Mouse (Mus musculus): Measurements from ENCODE around the gene Ttc22.

DNA sequence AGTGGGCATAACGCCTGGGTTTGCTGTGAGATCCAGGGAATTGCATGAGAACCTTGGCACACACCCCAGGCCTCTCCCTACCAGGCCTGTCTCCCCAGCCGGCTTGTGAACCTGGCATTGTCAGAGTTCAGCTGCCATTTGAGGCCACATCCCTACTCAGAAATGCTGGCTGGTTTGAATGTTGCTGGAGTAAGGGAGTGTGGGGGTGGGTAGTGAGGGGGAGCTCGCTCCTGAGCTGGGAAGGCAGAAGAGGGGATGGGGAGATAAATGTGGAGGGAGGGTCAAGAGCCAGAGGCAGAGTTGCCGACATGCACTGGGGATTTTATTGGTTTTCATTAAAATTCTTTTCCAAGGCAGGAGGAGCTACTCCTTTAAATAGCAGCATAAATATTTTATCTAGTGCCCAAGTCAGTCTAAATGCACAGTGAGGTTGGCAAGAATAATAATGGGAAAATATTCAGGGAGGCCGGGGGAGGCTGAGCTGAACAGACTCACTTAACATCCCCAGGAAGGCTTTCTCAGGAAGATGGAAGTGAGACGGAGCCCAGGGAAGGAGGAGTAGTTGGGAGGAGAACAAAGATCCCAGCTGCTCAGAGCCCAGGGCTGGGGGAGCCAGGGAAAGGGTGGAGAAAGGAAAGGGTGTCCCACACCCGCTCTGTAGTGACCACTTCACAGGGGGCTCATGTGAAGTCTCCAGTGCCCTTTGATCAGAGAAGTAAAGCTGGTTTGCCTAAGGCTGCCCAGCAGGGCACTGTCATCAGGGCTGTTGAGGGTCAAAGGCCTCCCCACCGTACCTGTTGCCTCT lies 11.3 kb downstream of the Ttc22 start:
- TF ChIP-seq CTCF (IDR thresholded peaks at IDR 0.05 in 2 of 3, conservative IDR thresholded peaks at IDR 0.05 in 1 of 3; ENCODE audit: control insufficient read depth in 1 of 3, insufficient read depth in 1 of 3, low read depth in 2 of 3, low read length in 3 of 3, poor library complexity in 1 of 3, severe bottlenecking in 1 of 3) (no peak), HCFC1 (IDR thresholded peaks at IDR 0.05; ENCODE audit: low read depth, low read length) (no peak), GATA1 (IDR thresholded peaks at IDR 0.05; ENCODE audit: low read depth, low read length) (no peak), EP300 (IDR thresholded peaks at IDR 0.05; ENCODE audit: low read depth in 1 of 2, low read length in 2 of 2) (no peak), CHD2 (IDR thresholded peaks at IDR 0.05; ENCODE audit: low read length) (no peak), MYB (IDR thresholded peaks at IDR 0.05; ENCODE audit: low read depth, low read length) (no peak), POLR2A (IDR thresholded peaks at IDR 0.05; ENCODE audit: control insufficient read depth in 1 of 2, insufficient read depth in 1 of 2, low read depth in 1 of 2, low read length in 2 of 2, poor library complexity in 1 of 2) (no peak), MAFK (IDR thresholded peaks at IDR 0.05; ENCODE audit: borderline replicate concordance, low read depth, low read length) (no peak), TBP (IDR thresholded peaks at IDR 0.05; ENCODE audit: low read depth, low read length) (no peak), TCF12 (IDR thresholded peaks at IDR 0.05; ENCODE audit: low read depth, low read length) (no peak), USF2 (IDR thresholded peaks at IDR 0.05; ENCODE audit: borderline replicate concordance in 1 of 2, insufficient read depth in 1 of 2, low read depth in 1 of 2, low read length in 2 of 2) (no peak), BHLHE40 (IDR thresholded peaks at IDR 0.05; ENCODE audit: borderline replicate concordance, low read depth, low read length) (no peak), NRF1 (IDR thresholded peaks at IDR 0.05; ENCODE audit: insufficient read depth, low read depth, low read length, poor library complexity, severe bottlenecking) (no peak)

Measured in MEL (cell line).